Mouse (Mus musculus) erythroblast, embryonic 14.5 days (primary cell): ENCODE data around the gene Zfp330.

Experiments
- GATA1 ChIP-seq: IDR thresholded peaks from 2 replicates; pipeline ENCODE4 v1.6.1; 2012; ENCODE audit warnings: low read length, inconsistent platforms, mixed read lengths
- TAL1 ChIP-seq: IDR thresholded peaks from 3 replicates; pipeline ENCODE4 v1.6.1; 2012; ENCODE audit warnings: low read length, inconsistent platforms, mixed read lengths

DNA sequence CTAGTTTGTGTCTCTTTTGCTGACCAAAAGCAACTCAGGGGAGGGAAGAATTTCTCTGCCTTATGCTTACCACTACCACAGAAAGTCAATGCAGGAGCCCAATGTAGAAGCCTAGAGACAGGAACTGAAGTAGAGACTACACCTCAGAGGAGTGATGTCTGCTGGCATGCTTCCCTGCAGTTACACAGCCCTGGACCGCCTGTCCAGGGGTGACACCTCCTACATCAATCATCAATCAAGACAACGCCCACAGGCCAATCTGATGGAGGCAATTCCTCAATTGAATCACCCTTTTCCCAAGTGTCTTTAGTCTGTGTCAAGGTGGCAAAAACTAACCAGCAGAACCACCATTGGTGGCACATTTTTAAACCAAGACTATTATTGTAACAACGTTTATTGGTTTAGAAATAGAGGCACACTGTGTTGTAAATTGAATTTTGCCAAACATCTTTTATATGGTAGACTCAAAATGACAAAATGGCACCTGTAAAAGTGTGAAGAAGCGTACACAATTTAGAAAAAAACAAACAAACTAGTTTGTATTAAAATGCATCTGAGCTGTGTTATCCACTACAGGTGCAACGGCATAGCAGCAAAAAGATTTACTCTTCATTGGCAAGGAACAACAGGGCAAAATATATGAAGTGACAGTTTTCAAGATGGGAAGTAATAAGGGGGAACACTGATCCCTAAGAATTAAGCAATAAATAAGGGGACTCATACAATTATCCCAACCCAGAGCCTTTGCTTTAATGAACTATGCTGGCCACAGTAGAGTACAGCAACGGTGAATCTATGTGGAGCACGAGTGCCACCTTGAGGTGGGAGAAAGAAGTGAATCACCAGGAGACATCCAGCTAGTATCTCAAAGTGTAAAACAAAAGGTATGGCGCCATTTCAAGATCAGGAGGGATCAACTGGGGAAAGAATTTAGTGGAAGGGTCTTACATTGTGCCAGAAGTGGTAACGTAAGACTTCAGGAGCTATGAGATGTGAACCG lies 29.8 kb downstream of the Zfp330 start:
- no peak for TF ChIP-seq GATA1
- no peak for TF ChIP-seq TAL1
